Mouse (Mus musculus) urinary bladder, adult 2 months (tissue): Measurements from ENCODE around the gene Mpp5. TPM values are rescaled to one million over a fixed set of nuclear protein-coding genes. Genes with fewer than 3 reads are reported as not detected.

Experiments
- DNase-seq: peaks from one replicate; pipeline ENCODE4 v3.0.0; 2022; ENCODE audit warnings: low spot score
- polyA plus RNA-seq: library from polyadenylated mRNA; depleted of rRNA; stranded (reverse); fragments of >200 nt; gene quantifications from 2 replicates; pipeline ENCODE4 v1.2.3, GENCODE M21; 2012; rRNA removed

The Mpp5 gene
- 9.9 and 10.9 TPM in 2 replicates for polyA plus RNA-seq

DNA sequence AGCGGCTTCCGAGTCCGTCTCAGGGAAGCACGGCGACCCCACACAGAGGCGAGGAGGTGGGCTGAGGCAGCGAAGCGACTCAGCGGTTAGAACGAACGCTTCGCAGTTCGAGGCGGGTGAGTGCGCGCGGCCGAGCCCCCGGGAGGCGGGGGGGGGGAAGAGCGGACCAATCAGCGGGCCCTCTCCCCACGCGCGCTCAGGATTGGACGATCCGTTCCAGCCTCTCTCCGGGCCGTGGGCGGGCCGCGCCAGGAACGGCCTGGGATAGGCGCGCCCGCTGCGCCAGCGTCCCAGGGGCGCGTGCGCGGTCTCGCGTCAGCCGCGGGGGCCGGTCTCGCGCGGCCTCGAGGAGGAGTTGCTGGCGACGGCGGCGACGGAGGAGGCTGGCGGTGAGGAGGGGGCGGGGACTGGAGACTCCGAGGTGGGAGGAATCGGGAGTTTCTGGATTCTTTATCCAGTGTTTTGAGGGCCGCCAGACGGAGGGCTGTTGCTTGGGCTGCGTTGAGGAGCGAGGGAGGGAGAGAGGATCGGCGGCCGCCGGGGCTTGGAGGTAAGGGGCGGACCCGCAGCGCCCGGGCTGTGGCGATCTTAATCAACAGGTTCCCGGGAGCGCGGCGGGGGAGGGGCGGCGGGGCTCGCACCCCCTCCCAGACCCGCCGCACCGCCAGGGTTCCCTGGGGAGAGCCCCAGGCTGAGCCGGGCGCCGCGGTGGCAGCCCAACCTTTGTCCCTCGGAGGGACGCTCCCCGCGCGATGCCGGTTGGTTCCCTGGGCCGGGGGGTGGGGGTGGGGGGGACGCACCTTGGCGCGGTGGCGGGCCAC lies at the start of gene Mpp5:
Gene Mpp5, plus strand, starts transcription at position 351 of the 821 bp plus-strand sequence.
- peak; percentile 94 for DNase-seq

DNA sequence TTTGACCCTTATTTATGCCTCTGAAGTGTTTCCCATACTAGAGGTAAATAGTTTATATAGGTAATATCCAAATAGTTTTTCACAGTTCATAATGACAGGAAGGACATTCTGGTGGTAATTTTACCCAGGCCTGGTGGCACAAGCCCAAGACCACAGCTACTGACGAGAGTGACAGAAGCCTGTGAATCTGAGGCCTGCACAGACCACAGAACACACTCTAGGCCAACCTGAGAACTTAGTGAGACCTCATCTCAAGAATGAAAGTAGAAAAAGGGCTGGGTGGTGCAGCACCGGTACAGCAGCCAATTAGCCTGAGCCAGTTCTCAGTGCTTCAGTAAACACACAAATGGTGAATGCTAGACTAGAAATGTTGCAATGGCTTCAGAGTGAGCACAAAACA lies 30.9 kb upstream of the Mpp5 start:
- DNase-seq = no peak

DNA sequence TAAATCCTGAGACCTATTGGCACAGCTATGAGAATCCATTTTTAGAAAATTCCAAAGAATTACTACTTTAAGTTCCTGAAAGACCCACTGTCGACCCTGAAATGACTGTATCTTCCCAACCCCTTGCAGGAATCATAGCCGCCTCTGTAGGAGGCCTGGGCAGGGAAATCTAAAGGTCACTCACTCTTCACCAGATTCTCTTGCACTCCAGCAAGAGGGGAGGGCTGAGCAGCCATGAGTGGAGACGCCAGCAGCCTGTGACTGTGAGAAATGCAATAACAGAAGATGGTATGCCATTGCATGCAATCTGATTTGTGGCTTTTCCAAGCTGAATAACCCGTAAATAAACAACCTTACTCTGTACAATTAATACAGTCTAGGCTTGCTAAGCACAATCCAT lies 21.0 kb upstream of the Mpp5 start:
- DNase-seq = no peak

DNA sequence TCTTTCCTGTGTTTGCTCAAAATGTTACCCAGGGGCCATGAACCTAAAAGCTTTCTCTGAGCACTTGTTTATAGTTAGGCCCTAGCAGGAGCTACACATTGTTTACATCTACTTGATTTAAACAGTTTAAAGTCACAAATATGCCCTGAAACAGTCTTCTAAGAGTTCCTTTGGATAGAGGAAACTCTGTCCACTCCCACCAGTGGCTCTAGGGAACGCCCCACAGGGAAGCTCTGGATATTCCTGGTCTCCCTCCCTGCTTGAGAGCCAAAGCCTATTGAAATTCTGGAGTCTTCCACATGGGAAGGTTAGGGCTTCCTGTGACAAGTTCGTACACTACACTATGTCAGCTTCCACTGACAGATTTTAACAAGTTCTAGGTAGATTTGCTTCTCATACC lies 9.1 kb upstream of the Mpp5 start:
- no peak for DNase-seq

DNA sequence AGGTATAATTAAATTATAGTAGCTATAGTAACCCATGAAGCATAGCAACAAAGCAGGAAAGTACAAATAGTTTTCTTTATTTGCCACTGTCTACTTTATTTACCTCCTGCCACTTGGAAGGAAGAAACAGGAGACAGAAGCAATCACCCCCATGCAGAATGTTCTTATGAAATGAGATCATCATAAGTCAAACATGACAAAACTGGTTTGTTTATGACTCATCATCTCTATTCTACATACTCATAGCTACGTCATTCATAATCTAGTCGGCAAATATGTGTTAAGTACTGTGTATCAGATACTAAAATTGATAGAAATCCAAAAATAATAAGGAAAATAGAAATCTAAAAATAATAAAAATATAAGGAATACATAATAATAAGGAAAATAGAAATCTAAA lies 8.4 kb upstream of the Mpp5 start:
- no peak for DNase-seq

DNA sequence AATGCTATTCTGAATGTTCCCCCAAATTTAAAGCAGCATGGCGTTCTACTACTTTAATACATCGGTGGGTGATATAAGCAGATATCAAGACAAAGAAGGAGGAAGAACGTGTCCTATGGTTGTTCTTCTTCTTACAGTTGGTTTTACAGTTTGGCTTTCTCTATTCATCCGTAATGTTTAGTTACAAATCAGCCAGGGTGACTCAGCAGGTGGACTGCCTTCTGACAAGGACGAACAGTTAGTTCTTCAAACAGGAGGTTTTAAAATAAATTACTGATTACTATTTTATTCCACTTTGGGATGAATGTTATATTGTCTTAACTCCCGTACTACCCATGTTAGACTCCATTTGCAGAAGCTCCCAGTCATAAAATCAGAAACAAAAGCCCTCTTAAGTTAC lies 2.5 kb upstream of the Mpp5 start:
- no peak for DNase-seq

DNA sequence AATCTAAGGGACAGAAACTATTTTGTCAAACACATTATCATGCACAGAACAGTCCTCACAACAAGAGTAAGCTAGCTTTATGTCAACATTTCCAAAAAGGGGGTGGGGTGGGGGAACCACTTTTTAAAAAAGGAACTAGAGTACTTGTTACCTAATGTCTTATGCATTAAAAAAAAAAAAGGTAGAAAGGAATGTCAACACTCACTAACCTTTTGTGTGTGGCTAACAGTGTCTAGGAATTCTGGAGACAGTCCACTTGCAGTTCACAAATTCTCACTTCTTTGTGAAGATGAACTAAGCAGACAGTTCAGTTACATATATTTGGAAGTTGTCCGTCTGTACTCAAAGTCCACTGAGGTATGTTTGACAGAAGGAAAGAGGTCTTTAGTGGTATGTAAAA lies 1.3 kb upstream of the Mpp5 start:
- no peak for DNase-seq

DNA sequence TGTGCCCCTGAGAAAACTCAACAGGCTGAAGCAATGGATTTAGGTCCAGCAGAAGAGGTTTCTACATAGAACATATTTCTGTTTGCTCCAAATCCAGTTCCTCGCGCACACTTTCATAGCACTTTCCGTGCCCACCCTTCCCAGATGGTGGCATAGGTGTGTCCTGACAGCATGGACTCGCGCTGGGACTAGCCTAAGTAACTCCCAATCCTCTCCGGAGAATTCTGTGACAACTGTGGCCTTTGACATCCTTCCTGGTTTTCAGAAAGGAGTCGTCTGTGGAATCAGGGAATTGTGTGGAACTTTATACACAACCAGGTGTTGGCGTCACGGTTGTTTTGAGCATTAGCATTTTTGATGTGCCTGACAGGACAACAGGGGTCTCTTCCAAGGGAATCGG lies 594 bp upstream of the Mpp5 start:
- no peak for DNase-seq

DNA sequence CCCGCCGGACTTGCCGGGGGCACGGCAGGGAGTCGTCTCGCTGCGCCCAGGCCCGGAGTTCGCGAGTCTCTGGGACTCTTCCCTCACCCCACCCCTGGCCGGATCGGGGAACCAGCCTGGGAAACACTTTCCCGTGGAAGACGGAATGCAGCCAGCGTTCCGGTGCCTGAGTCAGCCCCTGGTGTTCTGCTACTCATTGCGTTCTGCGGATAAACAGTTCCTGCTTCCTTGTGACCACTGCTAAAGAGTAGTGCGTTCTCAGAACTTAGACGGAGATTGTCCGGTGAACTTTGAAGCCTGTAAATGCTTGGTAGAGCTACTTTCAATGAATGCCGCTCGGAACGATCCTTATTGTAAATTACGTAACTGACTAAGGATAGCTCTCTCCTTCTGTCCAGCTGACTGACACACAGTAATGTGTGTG lies 683 bp downstream of the Mpp5 start:
- peak; percentile 66 for DNase-seq

DNA sequence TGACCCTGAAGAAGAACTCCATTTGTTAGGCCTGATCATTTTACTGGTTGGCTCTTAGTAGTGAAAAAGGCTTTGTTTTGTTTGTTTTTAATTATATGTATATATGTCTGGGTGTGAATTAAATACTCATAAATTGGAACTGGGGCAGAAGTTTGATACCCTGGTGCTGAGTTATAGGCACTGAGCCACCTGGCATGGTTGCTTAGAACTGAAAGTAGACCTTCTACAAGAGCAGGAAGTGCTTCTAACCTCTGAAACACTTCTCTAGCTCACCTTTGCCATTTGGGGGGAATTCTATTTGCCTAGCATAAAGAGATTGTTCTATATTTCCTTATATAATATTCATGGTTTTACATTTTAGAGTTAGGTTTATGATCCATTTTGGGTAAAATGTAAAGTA lies 13.3 kb downstream of the Mpp5 start:
- DNase-seq = no peak

DNA sequence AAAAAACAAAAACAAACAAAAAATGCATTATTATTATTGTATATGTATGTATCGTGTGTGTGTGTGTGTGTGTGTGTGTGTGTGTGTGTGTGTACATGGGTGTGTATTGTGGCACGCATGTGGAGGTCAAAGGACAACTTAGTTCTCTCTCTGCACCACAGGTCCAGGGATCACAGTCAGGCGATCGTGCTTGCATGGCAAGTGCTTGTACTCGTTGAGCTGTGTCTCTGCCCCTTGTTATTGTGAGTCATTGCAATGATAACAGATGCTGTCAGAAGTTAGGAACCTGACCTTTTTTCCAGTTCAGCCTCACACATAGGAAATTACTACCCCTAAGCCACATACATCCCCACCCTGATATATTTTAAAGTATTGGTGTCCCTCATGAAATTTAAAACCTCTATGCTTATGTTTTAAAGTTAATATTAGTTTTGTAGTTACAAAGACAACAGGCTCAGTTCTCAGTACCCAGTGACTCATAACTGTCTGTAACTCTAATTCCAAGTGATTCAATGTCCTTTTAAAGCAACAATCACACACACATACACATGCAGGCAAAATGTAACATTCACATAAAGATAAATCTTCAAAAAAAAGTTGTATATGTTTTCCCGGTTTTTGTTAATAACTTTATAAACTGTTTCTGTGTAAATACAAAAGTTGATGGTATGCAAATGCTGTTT lies 20.5 kb downstream of the Mpp5 start:
- DNase-seq = no peak

DNA sequence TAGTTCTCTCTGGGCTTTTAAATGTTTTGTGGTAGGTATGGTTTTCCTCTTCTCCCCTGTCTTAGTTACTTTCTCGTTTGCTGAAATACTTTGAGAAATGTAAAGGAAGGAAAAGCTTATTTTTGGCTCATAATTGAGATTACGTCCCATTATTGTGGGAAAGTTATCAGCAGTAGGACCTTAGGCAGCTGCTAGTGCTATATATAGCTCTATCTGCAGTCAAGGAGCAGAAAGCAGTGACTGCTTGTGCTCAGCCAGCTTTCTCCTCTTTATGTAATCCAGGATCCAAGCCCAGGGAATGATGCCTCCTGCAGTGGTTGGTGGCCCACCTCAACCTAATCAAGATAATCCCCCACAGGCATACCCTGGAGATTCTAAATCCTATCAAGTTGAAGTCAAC lies 24.5 kb downstream of the Mpp5 start:
- DNase-seq = no peak

DNA sequence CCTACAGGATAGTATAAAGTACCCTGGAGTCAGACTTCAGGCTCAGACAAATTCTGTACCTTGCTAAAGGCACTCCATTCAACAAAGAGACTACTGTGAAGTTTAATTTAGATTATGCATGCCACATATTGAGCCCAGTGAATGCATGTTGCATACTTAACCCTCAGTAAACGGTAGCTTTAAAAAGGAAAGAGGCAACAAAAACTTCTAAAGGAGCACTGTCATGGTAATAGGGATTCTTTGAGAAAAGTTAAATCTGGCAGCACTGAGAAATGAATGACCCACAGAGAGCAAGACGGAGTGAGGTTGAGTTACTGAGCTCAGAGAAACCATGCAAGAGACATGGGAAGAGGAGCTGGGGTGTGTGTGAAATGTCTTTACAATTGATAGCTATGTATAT lies 29.2 kb downstream of the Mpp5 start:
- DNase-seq = no peak

DNA sequence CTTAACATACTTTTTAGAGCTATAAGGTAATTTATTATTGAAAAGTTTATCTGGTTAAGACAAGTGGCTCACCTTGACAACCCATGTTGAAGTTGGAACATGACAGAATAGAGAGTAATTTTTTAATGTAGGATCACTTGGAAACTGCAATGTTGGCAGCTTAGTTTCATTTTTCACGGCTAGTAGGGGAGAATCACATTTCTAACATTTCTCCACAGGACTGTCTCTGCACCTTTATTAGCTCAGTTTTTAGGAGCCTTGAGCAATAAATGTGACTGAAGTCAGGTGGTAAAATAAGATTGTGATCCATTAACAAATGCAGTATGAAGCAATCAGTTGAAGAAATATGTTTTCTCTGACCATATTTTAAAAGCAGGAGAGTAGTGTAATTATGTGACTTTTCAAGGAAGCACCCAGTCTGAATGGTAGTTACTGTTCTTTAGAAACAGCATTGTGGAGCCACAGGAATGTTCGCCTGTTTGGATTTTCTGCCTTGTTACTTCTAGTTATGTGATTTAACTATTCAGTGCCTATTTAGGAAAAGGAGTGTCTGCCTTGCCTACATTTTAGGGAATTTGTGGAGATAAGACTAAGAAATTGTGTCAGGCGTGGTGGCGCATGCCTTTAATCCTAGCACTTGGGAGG lies 29.8 kb downstream of the Mpp5 start:
- no peak for DNase-seq

DNA sequence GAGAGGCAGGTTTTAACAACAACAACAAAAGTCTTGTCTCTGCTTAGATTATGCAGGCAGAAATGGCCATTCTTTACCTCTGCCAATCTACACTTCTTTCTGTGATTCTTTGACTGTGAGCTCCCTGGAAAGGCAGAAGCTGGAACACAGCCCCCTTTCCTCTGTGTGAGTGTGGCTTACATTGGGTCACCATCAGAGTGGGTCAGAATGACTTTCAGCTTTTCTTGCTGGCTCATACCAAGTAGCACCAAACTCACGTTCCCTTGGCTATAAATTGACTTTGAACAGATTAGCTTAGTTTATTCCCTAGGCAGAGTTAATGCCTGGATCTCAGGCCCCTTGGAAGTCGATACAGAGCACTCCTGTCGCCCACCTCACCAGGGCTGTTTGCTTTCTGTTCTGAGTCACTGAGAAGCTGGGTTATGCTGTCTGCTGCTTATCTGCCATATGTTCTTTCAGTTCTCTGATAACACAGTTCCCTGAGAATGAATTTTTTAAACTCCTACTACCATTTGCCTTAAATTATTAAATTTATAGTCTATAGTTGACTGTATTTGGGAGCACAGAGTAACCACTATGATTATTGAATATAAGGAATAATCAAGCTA lies 39.7 kb downstream of the Mpp5 start:
- DNase-seq = no peak

DNA sequence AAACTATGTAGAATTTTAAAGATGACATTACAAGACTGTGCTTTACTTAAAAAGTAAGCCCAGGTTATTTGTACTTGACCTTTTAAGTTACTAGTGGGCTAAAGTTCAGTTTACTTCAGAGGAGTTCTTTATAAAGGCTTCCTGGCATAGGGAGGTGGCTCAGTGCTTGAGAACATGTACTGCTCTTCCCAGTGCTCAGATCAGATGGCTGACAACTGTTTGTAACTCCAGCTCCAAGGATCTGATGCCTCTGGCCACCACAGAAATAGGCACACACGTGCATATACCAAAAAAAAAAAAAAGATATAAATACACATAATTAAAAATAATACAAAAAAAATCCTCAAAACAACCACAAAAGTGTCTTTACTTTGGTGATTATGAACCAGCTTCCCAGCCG lies 42.1 kb downstream of the Mpp5 start:
- DNase-seq = no peak

DNA sequence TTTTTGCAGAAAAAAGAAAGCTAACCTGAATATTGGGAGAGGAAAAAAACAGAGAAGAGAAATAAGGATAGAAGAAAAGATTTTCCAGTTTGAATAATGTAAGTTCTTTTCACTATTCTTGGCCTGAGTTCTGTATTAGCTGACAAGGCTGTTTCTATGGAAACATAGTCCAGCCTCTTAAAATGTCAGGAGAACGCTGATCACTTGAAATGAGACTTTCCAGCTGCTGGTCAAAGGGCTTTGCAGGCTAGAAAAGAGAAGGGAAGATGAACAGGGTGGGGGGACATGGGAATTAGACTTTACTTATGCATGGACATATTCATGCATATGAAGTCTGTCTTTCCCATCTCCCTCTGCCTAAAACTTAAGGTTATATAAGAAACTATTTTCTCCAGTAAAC lies 45.5 kb downstream of the Mpp5 start:
- DNase-seq = no peak

DNA sequence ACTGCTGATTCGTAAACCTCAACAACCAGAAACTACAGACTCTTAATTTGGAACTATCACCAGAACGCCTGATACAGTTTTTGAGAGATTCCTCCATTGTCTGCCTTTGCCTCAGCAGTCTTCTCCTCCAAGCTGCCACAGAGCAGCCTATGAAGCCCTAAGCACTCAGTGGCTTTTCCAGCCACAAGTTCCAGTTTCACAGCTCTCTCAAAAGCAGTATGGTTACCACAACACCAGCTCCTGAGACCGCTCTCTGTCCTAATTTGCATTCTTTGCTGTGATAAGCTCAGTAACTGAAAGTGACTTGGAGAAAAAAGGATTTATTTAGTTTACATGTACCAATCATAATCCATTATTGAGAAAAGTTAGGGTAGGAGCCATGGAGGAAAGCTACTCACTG lies 51.3 kb downstream of the Mpp5 start:
- DNase-seq = no peak

DNA sequence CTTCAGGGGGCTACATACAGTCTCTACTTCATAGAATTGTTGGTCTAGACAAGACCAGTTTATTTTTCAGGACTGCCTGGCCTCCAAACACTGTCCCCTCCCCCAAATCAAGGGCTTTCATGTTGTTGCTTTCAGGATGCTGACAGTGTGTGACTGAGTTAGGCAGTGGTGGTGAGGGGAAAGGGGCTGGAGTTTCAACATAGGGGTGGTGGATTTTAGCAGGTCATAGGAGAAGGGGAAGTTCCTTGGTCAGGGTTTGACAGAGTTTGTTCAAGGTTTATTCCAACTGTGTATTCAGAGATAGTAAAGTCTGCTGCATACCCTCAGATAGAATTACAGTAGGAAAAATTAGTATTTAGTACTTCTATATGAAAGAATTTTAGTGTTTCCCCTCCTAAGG lies 53.1 kb downstream of the Mpp5 start:
- DNase-seq = no peak

DNA sequence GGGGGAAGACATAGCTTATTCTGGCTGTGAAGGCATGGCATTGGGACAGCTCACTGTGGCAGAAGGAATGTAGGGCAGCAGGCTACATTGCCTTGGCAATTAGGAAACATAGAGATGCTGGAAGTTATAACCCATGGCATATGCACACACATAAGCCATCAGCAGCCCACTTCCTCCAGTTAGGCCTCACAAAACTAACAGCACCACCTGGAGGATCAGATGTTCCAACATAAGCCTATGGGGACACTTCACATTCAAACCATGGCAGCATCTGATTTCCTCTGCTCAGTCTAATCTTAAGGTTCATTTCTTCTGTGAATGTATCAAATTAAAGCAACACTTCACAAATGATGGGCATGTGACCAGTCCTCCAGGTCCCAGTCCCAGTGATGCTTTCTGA lies 65.7 kb downstream of the Mpp5 start:
- no peak for DNase-seq

DNA sequence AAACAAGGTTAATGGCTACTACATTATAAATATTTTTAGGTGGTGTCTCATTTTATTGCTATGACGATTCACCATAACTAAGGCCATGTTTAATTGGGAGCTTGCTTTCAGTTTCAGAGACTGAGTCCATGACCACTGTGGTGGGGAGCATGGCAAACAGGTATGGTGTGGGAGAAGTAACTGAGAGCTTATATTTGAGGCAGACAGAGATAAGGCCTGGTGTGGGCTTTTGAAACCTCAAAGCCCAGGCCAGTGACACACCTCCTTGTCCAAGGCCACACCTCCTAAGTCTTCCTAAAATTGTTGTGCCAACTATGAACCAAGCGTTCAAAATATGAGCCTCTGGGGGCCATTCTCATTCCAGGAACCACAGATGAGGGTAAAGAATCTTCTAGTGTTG lies 85.8 kb downstream of the Mpp5 start:
- no peak for DNase-seq

DNA sequence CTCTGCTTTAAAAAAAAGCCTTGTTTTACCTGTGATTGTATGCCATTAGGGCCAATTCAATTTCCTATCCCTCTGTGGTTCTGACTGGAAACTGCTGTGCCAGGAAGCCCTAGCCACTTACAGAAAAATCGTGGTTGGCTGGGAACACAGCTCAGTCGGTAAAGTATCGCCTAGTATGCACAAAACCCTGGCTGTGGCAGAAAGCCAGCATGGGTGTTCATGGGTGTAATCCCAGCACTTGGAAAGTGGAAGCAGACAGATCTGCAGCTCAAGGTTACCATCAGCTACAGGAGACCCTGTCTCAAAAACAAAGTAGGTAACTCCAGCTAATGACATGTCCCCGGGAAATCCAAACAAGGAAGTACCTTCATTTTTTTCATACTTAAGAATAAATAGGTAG lies 91.2 kb downstream of the Mpp5 start:
- DNase-seq = no peak

DNA sequence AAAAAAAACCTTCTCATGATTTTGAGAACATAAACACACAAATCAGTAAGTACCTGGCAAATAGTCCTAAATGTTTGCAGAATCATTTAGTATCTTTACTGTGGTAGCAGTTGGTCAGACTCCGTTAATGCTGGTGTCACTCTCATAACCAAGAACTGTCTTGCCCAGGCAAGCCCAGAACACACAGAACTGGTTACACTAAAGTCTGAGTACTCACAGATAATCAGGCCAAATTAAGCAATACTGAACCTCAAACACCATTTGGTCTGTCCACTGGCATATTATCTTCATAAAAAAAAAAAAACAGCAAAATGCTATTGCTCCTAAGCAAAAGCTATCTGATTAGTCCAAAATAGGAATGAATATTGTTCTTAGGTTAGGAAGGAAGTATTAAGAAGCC lies 93.7 kb downstream of the Mpp5 start:
- no peak for DNase-seq
